Mouse (Mus musculus) megakaryocyte, embryonic 14.5 days (primary cell): ENCODE measurements around the gene Hoxd11. TPM values are rescaled to one million over a fixed set of nuclear protein-coding genes. Genes with fewer than 3 reads are reported as not detected.
A peak's percentile ranks its signal among the peaks of the same experiment; 100 is the strongest.

Experiments
- H3K27me3 ChIP-seq: replicated peaks from 2 replicates; pipeline ENCODE3; 2012; ENCODE audit warnings: inconsistent platforms
- H3K36me3 ChIP-seq: replicated peaks from 2 replicates; pipeline ENCODE3; 2012; ENCODE audit warnings: low read length, inconsistent platforms, mixed read lengths
- H3K4me1 ChIP-seq: 2 replicates; pipeline ENCODE4 v1.6.1; 2012; ENCODE audit warnings: inconsistent platforms
- H3K4me3 ChIP-seq: replicated peaks from 2 replicates; pipeline ENCODE3; 2012; ENCODE audit warnings: moderate library complexity, mild to moderate bottlenecking, inconsistent platforms
- H3K9me3 ChIP-seq: 2 replicates; pipeline ENCODE4 v1.6.1; 2012; ENCODE audit warnings: inconsistent platforms
- FLI1 ChIP-seq: IDR thresholded peaks from 2 replicates; pipeline ENCODE4 v1.6.1; 2012; ENCODE audit warnings: low read length, inconsistent platforms, mixed read lengths
- GATA1 ChIP-seq: IDR thresholded peaks from 3 replicates; pipeline ENCODE4 v1.6.1; 2012; ENCODE audit warnings: mixed read lengths, low read length, inconsistent platforms, borderline replicate concordance
- polyA plus RNA-seq: library from polyadenylated mRNA; stranded (reverse); fragments of >175 nt; gene quantifications from 2 replicates; pipeline ENCODE4 v1.2.3, GENCODE M21; 2012; ENCODE audit warnings: low replicate concordance; ENCODE audit not compliant: insufficient read depth

Gene Hoxd11
- polyA plus RNA-seq, 1 experiment: not detected

DNA sequence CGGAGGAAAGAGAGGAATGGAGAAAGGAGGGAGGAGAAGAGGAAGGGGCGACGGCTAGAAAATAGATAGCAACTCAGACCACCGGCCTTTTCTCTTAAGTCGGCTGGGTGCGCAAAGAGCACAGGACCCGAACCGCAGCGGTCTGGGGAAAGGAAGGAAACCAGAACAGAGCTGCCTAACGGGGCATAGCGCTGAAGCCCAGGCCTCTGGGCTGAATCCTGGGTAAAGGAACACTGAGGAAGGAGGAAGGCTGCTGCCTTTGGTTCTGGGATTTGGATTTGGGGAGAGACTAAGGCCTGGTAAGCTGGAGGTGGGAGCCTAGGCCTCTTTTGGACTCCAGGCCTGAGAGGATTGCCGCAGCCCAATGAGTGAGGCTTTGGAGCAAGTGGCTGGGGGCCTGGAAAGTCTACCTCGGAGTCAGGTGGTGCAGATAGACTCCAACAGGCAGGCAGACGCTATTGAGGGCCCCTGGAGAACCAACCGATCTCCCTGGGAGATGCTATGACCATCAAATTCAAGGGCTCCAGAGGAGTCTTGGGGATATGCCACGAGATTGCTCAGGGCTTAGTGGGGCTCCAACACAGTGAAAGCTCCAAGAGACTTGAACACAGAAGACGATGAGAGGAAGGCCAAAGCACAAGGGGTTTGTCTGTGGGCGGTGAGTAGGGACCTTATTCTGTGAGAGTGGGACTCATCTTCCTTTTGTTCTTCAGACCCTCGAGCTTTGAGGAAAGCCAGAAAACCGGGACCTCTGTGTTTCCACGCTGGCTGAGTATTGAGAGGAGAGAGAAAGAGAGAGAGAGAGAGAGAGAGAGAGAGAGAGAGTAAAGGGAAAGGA is 1.4 kb downstream of the Hoxd11 start:
- Histone ChIP-seq H3K4me3 (no peak overlapping the region), H3K9me3 (0 out of 2 replicates have a peak, but pooled peaks cover 5% of the 10 kb centered on the region), H3K36me3 (no peaks in the 10 kb centered on the region), H3K27me3 (peaks cover 100% of the 10 kb centered on the region), H3K4me1 (peaks cover 36% of the 10 kb centered on the region)
- no peak for TF ChIP-seq GATA1
- TF ChIP-seq FLI1: no peak

DNA sequence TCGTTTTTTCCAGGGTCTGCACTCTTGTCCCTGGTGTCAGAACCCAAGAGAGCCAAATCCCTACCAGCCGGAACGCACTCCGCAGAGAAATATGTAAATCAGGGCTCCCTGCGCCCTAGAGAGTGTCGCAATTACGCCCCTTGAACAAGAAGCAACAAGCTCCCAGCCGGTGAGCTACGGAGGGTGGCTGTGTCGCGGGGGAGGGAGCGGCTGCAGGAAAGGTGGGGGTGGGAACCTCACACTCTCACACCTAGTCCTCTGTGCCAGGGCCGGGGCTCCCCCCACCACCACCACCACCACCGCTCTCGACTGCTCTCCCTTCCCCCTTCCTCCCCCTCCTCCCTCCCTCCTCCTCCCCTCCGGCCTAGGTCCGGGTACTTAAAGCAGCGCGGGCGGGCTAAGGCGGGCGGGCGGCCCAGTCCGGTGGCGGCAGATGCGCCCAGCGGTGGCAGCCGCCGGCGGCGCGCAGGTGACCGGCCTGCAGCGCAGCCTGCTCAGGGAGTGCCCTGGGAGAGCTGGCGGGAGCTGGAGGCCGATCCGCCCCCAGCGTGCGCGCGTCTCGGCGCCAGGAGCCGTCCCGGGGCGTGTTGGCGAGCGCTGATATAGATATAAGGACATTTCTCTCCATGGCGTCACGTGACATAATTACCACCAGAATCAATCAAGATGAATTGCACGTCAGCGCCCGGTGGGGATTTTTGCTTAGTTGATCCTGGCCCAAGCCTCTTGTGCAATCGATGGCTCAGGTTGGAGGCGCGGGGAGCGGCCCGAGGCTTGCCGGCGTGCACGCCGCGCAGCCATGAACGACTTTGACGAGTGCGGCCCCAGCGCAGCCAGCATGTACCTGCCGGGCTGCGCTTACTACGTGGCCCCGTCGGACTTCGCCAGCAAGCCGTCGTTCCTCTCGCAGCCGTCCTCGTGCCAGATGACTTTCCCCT is 2.5 kb downstream of the Hoxd11 start:
- Histone ChIP-seq H3K27me3 (peaks cover 99% of the 10 kb centered on the region), H3K4me3 (peak overlapping the region; percentile 71), H3K36me3 (no peaks in the 10 kb centered on the region), H3K4me1 (peaks cover 36% of the 10 kb centered on the region), H3K9me3 (0 out of 2 replicates have a peak, but pooled peaks cover 5% of the 10 kb centered on the region)
- TF ChIP-seq GATA1 (no peak), FLI1 (no peak)

DNA sequence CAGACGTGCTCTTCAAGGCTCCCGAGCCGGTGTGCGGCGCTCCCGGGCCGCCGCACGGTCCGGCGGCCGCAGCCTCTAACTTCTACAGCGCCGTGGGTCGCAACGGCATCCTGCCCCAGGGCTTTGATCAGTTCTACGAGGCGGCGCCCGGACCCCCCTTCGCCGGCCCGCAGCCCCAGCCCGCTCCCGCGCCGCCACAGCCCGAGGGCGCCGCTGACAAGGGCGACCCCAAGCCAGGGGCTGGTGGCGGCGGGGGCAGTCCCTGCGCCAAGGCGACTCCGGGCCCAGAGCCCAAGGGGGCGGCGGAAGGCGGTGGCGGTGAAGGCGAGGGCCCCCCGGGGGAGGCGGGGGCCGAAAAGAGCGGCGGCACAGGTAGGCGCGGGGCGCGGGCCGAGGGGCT is 3.4 kb downstream of the Hoxd11 start:
- Histone ChIP-seq H3K9me3 (0 out of 2 replicates have a peak, but pooled peaks cover 5% of the 10 kb centered on the region), H3K36me3 (no peaks in the 10 kb centered on the region), H3K4me1 (peaks cover 44% of the 10 kb centered on the region), H3K27me3 (peaks cover 99% of the 10 kb centered on the region), H3K4me3 (no peak overlapping the region)
- TF ChIP-seq GATA1: no peak

DNA sequence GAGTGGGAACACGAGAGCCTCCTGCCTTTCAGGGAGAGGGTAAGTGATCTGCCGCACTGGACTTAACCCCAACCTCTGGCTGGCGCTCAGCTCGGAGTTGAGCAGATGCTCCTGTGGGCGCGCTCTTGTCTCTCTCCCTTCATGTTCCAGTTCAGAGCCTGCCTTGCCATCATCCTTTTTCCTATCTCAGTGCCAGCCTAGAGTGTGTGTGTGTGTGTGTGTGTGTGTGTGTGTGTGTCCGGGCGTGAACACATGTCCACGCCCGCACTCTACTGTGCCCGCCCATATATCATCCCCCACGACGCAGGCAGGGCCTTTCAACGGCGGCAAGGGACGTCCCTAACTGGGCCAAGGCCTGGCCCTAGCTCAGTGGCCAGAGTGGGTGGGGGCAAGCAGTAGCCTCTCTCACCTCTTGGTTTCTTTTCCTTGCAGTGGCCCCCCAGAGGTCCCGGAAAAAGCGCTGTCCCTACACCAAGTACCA is 4.2 kb downstream of the Hoxd11 start:
- H3K36me3 ChIP-seq: no peaks in the 10 kb centered on the region
- H3K4me1 ChIP-seq: peaks cover 45% of the 10 kb centered on the region
- TF ChIP-seq FLI1 (no peak), GATA1 (no peak)
- no peak overlapping the region for H3K4me3 ChIP-seq
- peaks cover 98% of the 10 kb centered on the region for H3K27me3 ChIP-seq
- 0 out of 2 replicates have a peak, but pooled peaks cover 5% of the 10 kb centered on the region for H3K9me3 ChIP-seq

DNA sequence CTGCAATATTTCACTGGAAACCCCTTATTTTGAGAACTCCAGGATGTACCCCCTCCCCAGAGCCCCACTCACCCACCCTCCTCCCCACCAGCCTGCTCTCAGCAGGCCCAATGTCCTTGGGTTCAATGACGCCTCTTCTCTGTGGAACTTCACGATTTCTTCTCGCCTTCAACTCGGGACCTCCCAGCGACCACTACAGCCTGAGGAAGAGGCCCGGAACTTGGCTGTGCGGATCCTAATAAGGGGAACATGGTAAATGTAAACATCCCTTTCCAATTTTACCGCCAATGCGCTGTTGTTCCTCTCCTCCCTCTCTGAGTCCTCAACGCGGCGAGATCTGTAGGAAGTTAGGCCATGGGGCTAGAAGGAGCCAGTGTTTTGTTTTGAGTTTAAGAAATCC is 4.7 kb downstream of the Hoxd11 start:
- no peaks in the 10 kb centered on the region for H3K36me3 ChIP-seq
- H3K27me3 ChIP-seq: peaks cover 98% of the 10 kb centered on the region
- H3K4me1 ChIP-seq: peaks cover 43% of the 10 kb centered on the region
- H3K9me3 ChIP-seq: 0 out of 2 replicates have a peak, but pooled peaks cover 5% of the 10 kb centered on the region
- H3K4me3 ChIP-seq: no peak overlapping the region
- TF ChIP-seq FLI1 (no peak), GATA1 (no peak)

DNA sequence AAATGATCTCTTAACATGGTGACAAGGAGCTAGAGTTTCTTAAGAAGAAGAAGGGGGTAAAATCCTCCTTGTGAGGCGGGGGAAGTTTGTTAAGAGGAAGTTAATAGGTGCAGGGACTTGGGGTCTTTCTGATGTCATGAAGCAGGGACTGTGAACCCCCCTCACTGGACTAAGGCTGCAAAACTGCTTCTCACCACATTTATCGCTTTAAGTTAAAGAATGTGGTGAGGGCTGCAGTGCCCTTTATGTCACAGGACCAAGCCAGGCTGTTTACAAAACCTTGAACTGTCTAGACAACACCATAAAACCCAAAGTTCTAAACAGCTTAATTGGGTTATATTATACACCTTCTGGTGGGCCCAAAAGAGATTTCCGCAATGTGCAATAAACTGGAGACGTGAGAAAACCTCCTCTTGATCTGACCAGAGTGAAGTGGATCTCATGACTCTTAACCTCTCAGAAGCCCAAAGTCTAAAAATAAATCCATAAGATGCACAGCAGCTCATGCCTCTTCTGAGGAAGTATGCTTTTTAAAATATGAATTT is 5.8 kb downstream of the Hoxd11 start:
- Histone ChIP-seq H3K27me3 (peaks cover 98% of the 10 kb centered on the region), H3K4me3 (no peak overlapping the region), H3K36me3 (no peaks in the 10 kb centered on the region), H3K4me1 (peaks cover 36% of the 10 kb centered on the region), H3K9me3 (0 out of 2 replicates have a peak, but pooled peaks cover 5% of the 10 kb centered on the region)
- no peak for TF ChIP-seq GATA1
- TF ChIP-seq FLI1: no peak

DNA sequence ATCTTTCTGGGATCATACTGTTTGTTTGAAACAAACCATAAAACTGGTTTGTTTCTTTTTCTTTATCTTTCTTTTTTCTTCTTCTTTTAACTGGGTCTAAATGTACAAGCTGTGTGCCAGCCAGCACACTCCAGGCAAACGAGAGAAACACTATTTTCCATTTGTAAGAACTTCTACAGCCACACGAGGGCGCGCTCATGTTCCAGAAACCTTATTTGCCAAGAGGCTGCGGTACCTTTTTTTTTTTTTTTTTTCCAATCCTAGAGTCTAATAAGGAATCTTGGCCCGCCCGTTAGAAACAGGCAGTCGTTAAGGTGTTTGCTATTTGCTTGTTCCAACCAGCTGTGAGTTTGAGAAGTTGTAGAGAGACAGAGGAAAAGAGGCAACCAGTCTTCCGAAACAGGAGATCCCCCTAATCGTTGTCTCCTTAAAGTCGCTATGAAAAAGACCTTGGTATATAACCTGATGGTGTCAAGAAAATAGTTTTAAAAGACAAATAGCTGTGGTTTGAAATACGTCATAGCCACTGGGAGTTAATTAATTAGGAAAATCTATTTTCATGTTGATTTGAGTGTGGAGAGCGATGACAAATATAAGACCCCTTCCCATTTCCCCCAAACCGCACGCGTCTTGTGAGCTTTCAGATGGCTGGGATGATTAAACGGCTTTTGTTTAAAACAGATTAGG is 7.1 kb downstream of the Hoxd11 start:
- Histone ChIP-seq H3K36me3 (no peaks in the 10 kb centered on the region), H3K9me3 (peaks cover 11% of the 10 kb centered on the region; the same call in 1 of the 2 replicates), H3K4me3 (no peak overlapping the region), H3K27me3 (peaks cover 97% of the 10 kb centered on the region), H3K4me1 (peaks cover 35% of the 10 kb centered on the region)
- TF ChIP-seq GATA1 (no peak), FLI1 (no peak)

DNA sequence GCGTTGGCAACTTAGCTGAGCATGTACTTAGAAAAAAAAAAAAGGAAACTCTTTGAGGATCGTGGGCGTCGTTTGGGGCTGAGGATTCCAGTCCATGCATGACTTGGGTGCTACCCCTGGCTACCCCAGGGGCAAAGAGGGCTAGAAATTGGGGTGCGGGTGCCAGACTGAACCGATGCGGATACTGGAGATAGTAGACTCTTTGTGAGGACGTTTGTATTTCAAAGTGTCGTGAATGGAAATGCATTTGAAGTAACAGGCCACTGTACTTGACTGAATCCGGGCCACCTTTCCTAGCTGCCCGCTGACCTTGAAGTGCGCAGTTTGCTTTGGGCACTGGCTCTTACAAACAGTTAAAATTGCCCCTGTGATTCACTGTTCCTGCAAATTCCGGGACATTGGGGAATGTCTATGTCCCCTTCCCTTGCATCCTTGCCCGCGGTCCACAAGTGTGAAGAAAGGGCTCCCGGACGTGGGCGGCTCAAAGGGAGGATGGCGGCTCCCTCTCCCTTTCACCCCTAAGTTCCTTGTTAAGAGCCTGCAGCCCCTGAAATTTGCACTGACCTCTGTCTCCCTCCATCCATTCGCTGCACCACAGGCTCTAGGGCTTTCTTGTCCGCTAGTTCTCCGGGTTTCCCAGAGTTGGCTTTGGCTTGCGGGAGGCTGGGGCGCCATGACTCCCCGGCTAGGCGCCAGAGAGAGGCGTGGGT is 7.8 kb downstream of the Hoxd11 start:
- Histone ChIP-seq H3K9me3 (peaks cover 14% of the 10 kb centered on the region), H3K27me3 (peaks cover 97% of the 10 kb centered on the region), H3K36me3 (no peaks in the 10 kb centered on the region), H3K4me1 (peaks cover 35% of the 10 kb centered on the region), H3K4me3 (no peak overlapping the region)
- no peak for TF ChIP-seq GATA1
- TF ChIP-seq FLI1: no peak
